Mouse (Mus musculus) embryonic facial prominence, embryonic 14.5 days (tissue): ENCODE results near the gene Crygn. TPM values are rescaled to one million over a fixed set of nuclear protein-coding genes. Genes with fewer than 3 reads are reported as not detected.

Experiments
- ATAC-seq: fragments of 200-750 bp; cut with Nextera tagmentation; 2 replicates; pipeline ENCODE4 v1.8.0; 2017; ENCODE audit warnings: low read depth, moderate number of reproducible peaks, moderate TSS enrichment
- DNase-seq: peaks from one replicate; pipeline ENCODE4 v3.0.0-alpha.2; 2015; ENCODE audit warnings: low spot score
- H3K27ac ChIP-seq: fragments of 300-500 bp; sonication (generic); replicated peaks from 2 replicates; pipeline ENCODE4 v1.5.1; 2014; ENCODE audit warnings: low read depth, mild to moderate bottlenecking, low read length, moderate library complexity
- H3K27me3 ChIP-seq: fragments of 300-500 bp; sonication (generic); replicated peaks from 2 replicates; pipeline ENCODE4 v1.6.1; 2014; ENCODE audit warnings: low read length; ENCODE audit not compliant: control insufficient read depth, insufficient read depth
- H3K36me3 ChIP-seq: fragments of 300-500 bp; sonication (generic); 2 replicates; pipeline ENCODE4 v1.6.1; 2014; ENCODE audit warnings: low read length, mixed read lengths; ENCODE audit not compliant: control insufficient read depth, insufficient read depth
- H3K4me1 ChIP-seq: fragments of 300-500 bp; sonication (generic); 2 replicates; pipeline ENCODE4 v1.6.1; 2014; ENCODE audit warnings: antibody characterized with exemption, low read length; ENCODE audit not compliant: control insufficient read depth, insufficient read depth
- H3K4me2 ChIP-seq: fragments of 300-500 bp; sonication (generic); 2 replicates; pipeline ENCODE4 v1.6.1; 2014; ENCODE audit warnings: low read depth, mild to moderate bottlenecking, low read length, moderate library complexity, mixed read lengths
- H3K4me3 ChIP-seq: fragments of 300-500 bp; sonication (generic); 2 replicates; pipeline ENCODE4 v1.5.1; 2014; ENCODE audit warnings: low read depth, mild to moderate bottlenecking, low read length
- H3K9ac ChIP-seq: fragments of 300-500 bp; sonication (generic); 2 replicates; pipeline ENCODE4 v1.6.1; 2014; ENCODE audit warnings: low read depth, mild to moderate bottlenecking, low read length, moderate library complexity, mixed read lengths
- H3K9me3 ChIP-seq: fragments of 300-500 bp; sonication (generic); 2 replicates; pipeline ENCODE4 v1.6.1; 2016; ENCODE audit warnings: low read length; ENCODE audit not compliant: control insufficient read depth
- WGBS: fragments of 180-500 bp; shearing (Covaris S2); extraction: QIAGEN DNeasy Blood & Tissue Kit; methylation state at CpG from one replicate; pipeline ENCODE4 v1.1.7; 2014; 5-methylcytosine and 5-hydroxymethylcytosine counted together
- polyA plus RNA-seq: library from polyadenylated mRNA; unstranded; fragments of >200 nt; fragmentation: Nextera tagmentation; extraction: Ambion mirVana; gene quantifications from 2 replicates; pipeline ENCODE4 v1.2.1, GENCODE M21; 2014

The Crygn gene
- polyA plus RNA-seq, 1 experiment from 2014 or later, result not detected

- H3K4me2 ChIP-seq, result no peak overlapping the region; the same call in 1 of the 2 replicates
These were observed 31.9 kb downstream of the Crygn start for GRCm38 (mm10) chr5:24725897-24726296.

GRCm38 (mm10) chr5:24724805-24725204, 33.0 kb downstream of the Crygn start:
- H3K4me1 ChIP-seq, result peaks cover 31% of the 10 kb centered on the region
- no peaks in the 10 kb centered on the region for H3K27me3 ChIP-seq
- no peak overlapping the region; the same call in 1 of the 2 replicates for H3K4me2 ChIP-seq
- H3K36me3 ChIP-seq, result peaks cover 27% of the 10 kb centered on the region
- no peaks in the 10 kb centered on the region for H3K9me3 ChIP-seq
- H3K27ac ChIP-seq, result peak overlapping the region; percentile 84
- peak overlapping the region; percentile 4; the same call in 1 of the 2 replicates for H3K9ac ChIP-seq
- WGBS, result 24% methylated on average over 5 of the region's 5 CpGs
- no peak overlapping the region for H3K4me3 ChIP-seq
- DNase-seq (peak; percentile 62), ATAC-seq (peak; percentile 68)

More at GRCm38 (mm10) chr5:24725897-24726296, 31.9 kb downstream of the Crygn start:
- Histone ChIP-seq H3K9ac (0 out of 2 replicates have a peak overlapping the region, but pooled peaks have one; percentile 21), H3K27me3 (no peaks in the 10 kb centered on the region), H3K4me3 (no peak overlapping the region), H3K9me3 (no peaks in the 10 kb centered on the region), H3K27ac (peak overlapping the region; percentile 84; the same call in 1 of the 2 replicates), H3K36me3 (peaks cover 22% of the 10 kb centered on the region), H3K4me1 (peaks cover 31% of the 10 kb centered on the region)
- DNase-seq (no peak), ATAC-seq (no peak)
- WGBS, result 66% methylated on average over 6 of the region's 6 CpGs

GRCm38 (mm10) chr5:24724270-24724634, 33.6 kb downstream of the Crygn start:
- H3K4me3 ChIP-seq, result no peak overlapping the region
- H3K9ac ChIP-seq, result no peak overlapping the region
- ATAC-seq, result no peak
- H3K4me1 ChIP-seq, result peaks cover 28% of the 10 kb centered on the region
- peak overlapping the region; percentile 26; the same call in 1 of the 2 replicates for H3K4me2 ChIP-seq
- peak overlapping the region; percentile 84 for H3K27ac ChIP-seq
- no peaks in the 10 kb centered on the region for H3K9me3 ChIP-seq
- H3K27me3 ChIP-seq, result no peaks in the 10 kb centered on the region
- DNase-seq, result no peak
- H3K36me3 ChIP-seq, result peaks cover 33% of the 10 kb centered on the region
- WGBS, result 76% methylated on average over 5 of the region's 5 CpGs

GRCm38 (mm10) chr5:24723527-24724269, 34.1 kb downstream of the Crygn start:
- no peaks in the 10 kb centered on the region for H3K27me3 ChIP-seq
- peak; percentile 44 for DNase-seq
- peaks cover 38% of the 10 kb centered on the region for H3K36me3 ChIP-seq
- H3K27ac ChIP-seq, result peak overlapping the region; percentile 84
- WGBS, result 62% methylated on average over 11 of the region's 11 CpGs
- H3K9me3 ChIP-seq, result no peaks in the 10 kb centered on the region
- no peak overlapping the region for H3K4me3 ChIP-seq
- peak overlapping the region; percentile 26; the same call in 1 of the 2 replicates for H3K4me2 ChIP-seq
- no peak overlapping the region for H3K9ac ChIP-seq
- no peak for ATAC-seq
- H3K4me1 ChIP-seq, result peaks cover 27% of the 10 kb centered on the region

GRCm38 (mm10) chr5:24719852-24720251, 38.0 kb downstream of the Crygn start:
- H3K4me2 ChIP-seq, result no peak overlapping the region
- DNase-seq, result no peak
- no peaks in the 10 kb centered on the region for H3K9me3 ChIP-seq
- no peak overlapping the region for H3K27ac ChIP-seq
- no peak for ATAC-seq
- no peak overlapping the region for H3K4me3 ChIP-seq
- no peak overlapping the region for H3K9ac ChIP-seq
- no peaks in the 10 kb centered on the region for H3K27me3 ChIP-seq
- peaks cover 9% of the 10 kb centered on the region; the same call in 1 of the 2 replicates for H3K4me1 ChIP-seq
- WGBS, result 90% methylated on average over 3 of the region's 3 CpGs
- H3K36me3 ChIP-seq, result peaks cover 63% of the 10 kb centered on the region

- Histone ChIP-seq H3K9me3 (no peaks in the 10 kb centered on the region), H3K27ac (no peak overlapping the region), H3K27me3 (no peaks in the 10 kb centered on the region), H3K36me3 (peaks cover 81% of the 10 kb centered on the region), H3K4me2 (no peak overlapping the region), H3K4me1 (no peaks in the 10 kb centered on the region), H3K4me3 (no peak overlapping the region), H3K9ac (no peak overlapping the region)
- DNase-seq, result no peak
- ATAC-seq, result no peak
- WGBS, result 86% methylated on average over 6 of the region's 6 CpGs
These were observed 39.7 kb downstream of the Crygn start for GRCm38 (mm10) chr5:24718076-24718475.

- WGBS, result 81% methylated on average over 6 of the region's 6 CpGs
- Histone ChIP-seq H3K4me3 (no peak overlapping the region), H3K9me3 (peaks cover 9% of the 10 kb centered on the region; the same call in 1 of the 2 replicates), H3K27ac (no peak overlapping the region), H3K4me2 (no peak overlapping the region), H3K27me3 (no peaks in the 10 kb centered on the region), H3K9ac (no peak overlapping the region), H3K36me3 (peaks cover 92% of the 10 kb centered on the region), H3K4me1 (no peaks in the 10 kb centered on the region)
- ATAC-seq (no peak), DNase-seq (no peak)
These were observed 43.8 kb downstream of the Crygn start for GRCm38 (mm10) chr5:24713987-24714386.

GRCm38 (mm10) chr5:24713199-24713598, 44.6 kb downstream of the Crygn start:
- ATAC-seq (no peak), DNase-seq (no peak)

More at GRCm38 (mm10) chr5:24713199-24713598, 44.6 kb downstream of the Crygn start:
- WGBS, result 85% methylated on average over 2 of the region's 2 CpGs
- Histone ChIP-seq H3K4me1 (no peaks in the 10 kb centered on the region), H3K9me3 (peaks cover 9% of the 10 kb centered on the region; the same call in 1 of the 2 replicates), H3K9ac (no peak overlapping the region), H3K4me2 (no peak overlapping the region), H3K4me3 (no peak overlapping the region), H3K27me3 (no peaks in the 10 kb centered on the region), H3K27ac (no peak overlapping the region), H3K36me3 (peaks cover 93% of the 10 kb centered on the region)
